Mouse (Mus musculus) testis, adult 2 months (tissue): Measurements from ENCODE around the gene Nav2.

ENCODE experiments used
- CTCF ChIP-seq: fragments of 200-500 bp; IDR thresholded peaks from 2 replicates; pipeline ENCODE4 v1.5.1; 2012; ENCODE audit warnings: low read depth, mild to moderate bottlenecking, inconsistent platforms, low read length, moderate library complexity; ENCODE audit not compliant: control insufficient read depth, insufficient read depth, insufficient replicate concordance
- POLR2A ChIP-seq: fragments of 200-500 bp; IDR thresholded peaks from 2 replicates; pipeline ENCODE4 v1.6.1; 2012; ENCODE audit warnings: low read depth, mild to moderate bottlenecking, inconsistent platforms, low read length, moderate library complexity; ENCODE audit not compliant: control insufficient read depth

GRCm38 (mm10) chr7:49529498-49529897, 621.0 kb downstream of the Nav2 start:
- TF ChIP-seq CTCF: no peak
- TF ChIP-seq POLR2A: no peak
